Mouse (Mus musculus) cerebellum, postnatal 14 days (tissue): ENCODE results near the gene Ren1.
"Not testable (repeated sequence)": the region's sequence is repeated elsewhere in the genome, so short reads cannot be mapped to it uniquely, and the experiment has no call there.

ENCODE experiments used
- DNase-seq, 2 experiments: peaks; one replicate each; pipeline ENCODE4 v3.0.0; 2021; ENCODE audit warnings: mixed read lengths in 2 of 2

Gene Ren1

DNA sequence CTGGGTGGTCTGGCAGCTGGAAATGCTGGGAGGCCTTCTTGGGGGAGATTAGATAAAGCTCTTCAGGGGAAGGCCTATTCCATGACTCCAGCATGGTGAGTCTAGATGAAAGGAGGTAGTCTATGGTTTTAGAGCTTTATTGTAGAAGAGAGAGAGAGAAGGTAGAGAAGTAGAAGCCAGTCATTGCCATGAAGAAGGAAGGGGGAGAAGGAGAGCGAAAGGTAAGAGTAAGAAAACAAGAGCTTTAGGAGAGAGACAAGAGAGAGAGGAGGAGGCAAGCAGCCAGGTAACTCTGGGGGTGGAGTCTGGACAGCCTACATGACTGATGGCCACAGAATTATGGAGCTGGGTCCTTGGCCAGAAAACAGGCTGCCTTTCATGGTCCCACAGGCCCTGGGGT is at the start of gene Ren1:
TSS of gene Ren1 (plus strand) at position 301 of the 400 bp plus-strand sequence.
- DNase-seq: no peak

DNA sequence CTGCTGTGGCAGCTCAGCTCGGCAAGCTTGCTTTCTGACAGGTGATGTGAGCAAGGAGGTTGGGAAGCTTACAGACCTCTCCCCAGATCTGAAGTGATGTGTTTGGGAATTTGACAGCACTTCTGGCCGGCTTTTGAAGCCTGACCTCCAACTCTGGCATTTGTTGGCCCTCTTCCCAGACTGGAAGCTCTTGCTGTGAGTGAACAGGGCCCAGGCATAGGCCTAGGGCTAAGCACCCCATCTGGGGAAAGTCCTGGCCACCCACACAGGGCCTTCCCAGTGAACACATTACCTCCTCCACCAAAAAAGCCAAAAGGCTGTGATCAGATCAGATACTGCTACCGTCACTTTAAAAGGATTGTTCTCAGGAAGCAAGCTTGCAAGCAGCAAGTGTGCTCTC is 47.8 kb upstream of the Ren1 start:
- DNase-seq: peak; percentile 40 to 48

DNA sequence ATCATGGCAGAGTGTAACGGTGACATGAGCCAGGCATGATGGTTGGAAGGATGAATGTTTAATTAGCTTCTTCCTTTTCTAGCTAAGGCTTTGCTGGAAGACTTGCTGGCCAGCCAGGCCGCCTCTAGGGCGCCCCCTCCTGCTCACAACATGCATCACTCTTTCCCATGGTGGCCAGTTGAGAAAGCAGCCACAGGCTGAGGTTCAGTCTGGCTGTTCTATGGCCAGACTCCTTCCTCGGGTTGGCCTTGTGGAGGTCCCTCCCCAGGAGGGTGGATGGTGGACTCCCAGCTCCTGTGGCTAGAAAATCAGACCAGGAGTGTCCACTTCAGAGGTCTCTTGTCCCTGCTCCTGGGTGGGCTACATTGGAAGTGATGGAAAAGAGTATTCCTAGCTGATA is 43.5 kb upstream of the Ren1 start:
- peak; percentile 91 for DNase-seq

DNA sequence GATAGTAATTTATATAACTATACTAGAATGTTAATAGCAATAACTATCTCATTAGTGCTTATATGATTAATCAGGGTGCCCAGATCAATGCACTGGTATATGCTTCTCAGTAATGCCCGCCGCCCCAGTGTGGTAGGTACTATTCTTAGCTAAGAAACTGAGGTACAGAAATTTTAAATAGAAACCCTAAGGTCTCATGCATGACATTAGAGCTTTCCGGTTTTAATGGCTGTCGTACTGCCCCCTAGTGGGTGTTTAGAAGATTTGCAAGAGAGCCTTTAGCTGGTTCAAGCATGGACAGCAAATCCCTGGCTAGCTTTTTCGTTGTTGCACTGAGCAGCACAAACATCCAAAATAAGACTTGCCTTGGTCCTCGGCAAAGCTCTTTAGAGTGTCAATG is 43.0 kb upstream of the Ren1 start:
- DNase-seq: peak; percentile 65 to 80

DNA sequence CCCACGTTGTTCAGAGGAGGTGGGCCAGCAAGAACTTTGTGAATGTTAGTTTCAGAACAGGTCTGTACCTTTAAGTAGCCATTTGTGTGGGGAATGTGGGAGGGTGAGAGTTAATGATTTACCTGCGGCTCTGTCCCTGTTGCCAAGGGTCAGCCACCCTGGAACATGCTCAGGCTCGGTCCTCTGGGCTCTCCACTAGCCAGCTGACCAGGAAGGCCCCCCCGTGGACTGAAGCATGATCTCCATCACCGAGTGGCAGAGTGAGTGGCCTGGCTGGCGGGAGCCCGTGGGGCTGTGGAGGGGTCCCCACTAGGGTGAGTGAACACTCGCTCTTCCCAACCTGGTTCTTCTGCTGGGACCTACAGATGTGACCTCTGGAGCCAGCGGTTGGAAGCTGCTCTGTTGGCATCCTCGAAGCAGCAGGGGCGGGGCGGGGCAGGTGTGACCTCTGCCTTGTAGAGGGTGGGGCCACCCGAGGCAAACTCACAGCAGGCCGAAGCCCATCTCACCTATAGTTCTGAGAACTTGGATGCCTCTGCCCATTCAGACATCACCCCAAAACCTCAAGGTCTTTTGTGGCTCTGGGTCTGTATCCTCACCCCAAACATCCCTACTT is 40.5 kb upstream of the Ren1 start, which contains the start of gene Golt1a:
TSS of gene Golt1a (plus strand) at position 149 of the 616 bp plus-strand sequence.
- no peak for DNase-seq

DNA sequence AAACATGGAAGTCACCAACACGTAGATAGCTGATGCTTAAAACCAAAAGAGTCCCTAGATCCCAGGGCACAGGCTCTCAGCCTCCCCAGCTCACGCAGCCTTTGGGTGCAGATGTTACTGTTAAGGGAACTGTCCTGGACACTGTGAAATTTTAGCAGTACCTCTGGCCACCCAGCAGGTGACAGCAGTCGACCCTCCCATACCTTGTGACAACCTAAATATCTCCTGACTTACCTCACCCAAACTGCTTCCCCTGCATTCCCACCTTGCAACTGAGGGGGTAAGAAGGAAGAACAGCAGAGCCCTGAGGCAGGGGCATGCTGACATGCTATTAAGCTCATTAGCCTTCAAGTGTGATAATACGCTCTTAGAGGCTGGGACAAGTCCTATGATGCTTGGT is 39.1 kb upstream of the Ren1 start:
- DNase-seq: no peak

DNA sequence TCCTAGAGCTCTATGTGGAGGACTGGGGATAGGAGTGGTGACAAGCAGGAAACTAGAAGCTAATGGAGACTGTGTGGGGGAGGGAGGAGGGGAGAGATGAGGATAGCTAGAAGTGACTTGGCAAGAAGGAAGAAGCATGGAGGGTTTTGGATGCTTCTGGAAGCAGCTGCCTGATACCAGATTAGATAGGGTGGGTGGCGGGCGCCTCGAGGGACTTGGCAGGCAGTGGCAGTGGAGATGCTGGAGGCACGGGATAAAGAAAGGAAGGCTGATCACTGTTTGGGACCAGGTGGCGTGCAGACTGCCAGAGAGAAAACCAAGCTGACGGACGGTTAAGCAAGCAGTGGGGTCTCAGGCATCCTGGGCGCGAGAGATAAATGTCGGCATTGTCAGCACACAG is 38.4 kb upstream of the Ren1 start:
- DNase-seq: peak; percentile 51 to 67

DNA sequence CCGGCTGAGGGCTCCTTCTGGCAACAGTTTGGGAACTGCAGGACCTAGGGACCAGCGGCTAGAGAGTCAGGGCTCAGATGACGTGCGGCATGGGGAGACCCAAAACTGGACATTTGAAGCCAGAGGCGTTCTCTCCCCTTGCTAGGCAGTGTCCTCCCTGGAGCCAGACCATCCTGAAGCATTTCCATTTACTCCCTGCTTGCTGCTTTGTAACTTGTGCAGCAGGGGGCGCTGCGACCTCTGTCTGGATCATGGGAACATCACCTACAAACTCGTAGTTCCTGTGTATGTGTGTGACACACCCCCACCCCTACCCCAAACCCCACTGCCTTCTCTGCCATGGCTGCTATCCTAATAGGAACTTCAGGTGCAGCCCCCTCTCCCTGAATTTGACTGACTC is 35.9 kb upstream of the Ren1 start:
- peak; percentile 63 to 82 for DNase-seq

DNA sequence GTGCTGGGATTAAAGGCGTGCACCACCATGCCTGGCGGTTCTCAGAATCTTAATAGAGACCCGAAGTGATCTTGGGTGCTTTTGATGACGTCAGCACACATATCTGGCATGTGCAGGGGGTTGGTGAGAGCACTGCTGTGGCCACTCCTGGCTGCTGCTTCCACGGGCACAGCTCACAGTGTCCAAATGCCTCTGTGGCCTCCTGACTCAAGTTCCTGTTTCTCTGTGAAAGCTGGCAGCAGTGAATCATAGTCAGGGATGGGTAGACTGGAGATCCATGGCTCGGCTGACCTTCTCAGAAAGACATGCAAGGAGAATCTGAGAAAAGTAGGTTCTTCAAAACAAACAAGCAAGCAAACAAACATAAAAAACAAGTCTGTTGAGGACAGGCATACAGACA is 34.5 kb upstream of the Ren1 start:
- DNase-seq: no peak

DNA sequence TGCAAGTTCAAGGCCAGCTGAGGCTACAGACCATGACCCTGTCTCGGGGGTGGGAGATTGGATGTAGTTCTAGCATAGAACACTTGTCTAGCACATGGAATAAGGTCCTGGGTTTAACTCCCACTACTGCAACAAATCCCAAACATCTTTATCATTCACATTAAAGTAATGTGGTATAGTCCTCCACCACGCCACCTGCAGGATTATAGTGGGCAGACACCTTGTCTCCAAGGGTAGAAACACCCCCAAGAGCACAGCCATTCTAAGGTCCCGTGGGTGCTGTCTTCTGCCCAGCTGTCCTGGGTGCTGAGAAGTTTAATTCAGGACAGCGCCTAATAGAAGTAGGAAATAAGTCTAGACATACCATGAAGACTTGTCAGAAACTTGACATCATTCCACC is 33.7 kb upstream of the Ren1 start:
- no peak for DNase-seq

DNA sequence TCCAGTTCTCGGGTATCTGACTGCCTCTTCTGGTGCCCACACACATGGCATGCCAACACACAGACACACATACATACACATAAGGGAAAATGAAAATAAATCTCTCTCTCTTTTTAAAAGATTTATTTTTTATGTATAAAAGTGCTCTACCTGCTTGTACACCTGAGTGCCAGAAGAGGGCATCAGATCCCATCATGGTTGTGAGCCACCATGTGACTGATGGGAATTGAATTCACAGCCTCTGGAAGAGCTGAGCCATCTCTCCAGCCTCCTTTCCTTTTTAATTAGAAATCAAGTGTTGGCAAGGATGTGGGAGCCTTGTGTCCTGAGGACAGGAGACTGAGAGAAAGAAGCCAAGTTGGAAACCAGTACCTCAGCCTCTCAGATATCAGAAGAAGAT is 33.2 kb upstream of the Ren1 start:
- no peak for DNase-seq

DNA sequence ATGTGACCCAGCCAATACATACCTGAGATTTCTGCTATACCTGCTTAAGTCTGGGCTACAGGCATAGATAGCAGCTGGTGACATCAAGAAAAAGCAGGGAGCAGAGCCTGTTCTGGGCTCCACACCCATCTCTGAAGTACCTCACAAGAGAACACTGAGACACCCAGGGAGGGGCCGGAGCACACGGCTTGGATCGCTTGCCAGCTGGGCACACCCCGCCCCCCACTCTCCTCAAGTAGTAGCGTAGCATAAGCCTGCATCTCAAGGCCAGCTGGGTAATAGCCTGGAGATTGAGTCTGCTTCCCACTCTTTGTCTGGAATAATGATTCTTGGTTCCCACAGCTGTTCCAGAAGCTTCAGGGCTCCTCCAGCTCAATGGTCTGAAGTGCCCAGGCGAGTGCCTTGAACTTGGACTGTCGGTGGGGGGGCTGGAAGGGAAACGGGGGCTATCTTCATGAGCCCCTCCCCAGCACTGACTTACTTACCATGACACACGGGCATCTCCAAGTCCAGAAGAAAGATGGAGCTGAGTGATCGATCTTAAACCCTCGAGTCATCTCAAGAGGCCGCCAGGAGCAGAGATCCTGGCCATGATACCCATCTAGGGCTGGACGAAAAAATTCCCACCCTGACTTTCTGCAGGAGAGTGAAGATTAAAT is 28.9 kb upstream of the Ren1 start, which contains the start of gene Kiss1:
TSS of gene Kiss1 (plus strand) at position 609 of the 659 bp plus-strand sequence.
- no peak for DNase-seq

DNA sequence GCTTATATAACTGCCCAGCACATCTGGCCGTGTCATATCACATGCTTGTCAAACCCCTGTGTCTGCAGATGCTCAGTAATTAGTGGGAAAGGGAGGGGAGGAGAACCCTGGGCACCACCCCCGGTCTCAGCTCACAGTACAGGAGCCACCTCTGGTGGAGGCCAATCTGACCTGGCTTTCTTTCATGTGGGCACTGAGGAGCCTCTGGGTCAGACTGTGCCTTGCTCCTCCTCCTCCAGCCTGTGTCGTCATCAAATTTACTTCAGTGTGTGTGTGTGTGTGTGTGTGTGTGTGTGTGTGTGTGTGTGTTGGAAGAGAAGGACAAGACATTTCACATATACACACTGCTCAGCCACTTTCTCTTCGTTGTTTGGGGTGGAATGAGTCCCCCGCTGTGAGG is 27.0 kb upstream of the Ren1 start:
- DNase-seq: no peak

DNA sequence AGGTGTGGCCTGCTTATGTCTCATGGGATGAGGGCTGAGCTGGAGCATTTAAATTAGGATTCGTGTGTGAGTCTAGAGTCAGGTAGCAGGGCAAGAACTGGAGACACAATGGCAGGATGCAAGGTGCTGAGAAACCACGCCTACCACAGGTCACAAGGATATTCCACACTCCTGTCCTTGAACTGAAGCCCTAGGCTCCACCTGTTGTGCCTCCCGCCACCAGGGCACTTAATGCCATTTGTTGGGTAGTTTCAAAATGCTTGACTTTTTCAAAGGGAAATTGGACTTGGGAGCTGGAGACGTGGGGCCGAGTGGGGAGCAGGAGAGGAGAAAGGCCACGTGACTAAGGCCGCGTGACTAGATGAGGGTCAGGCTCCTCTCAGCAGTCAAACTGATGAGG is 24.4 kb upstream of the Ren1 start:
- DNase-seq: no peak

DNA sequence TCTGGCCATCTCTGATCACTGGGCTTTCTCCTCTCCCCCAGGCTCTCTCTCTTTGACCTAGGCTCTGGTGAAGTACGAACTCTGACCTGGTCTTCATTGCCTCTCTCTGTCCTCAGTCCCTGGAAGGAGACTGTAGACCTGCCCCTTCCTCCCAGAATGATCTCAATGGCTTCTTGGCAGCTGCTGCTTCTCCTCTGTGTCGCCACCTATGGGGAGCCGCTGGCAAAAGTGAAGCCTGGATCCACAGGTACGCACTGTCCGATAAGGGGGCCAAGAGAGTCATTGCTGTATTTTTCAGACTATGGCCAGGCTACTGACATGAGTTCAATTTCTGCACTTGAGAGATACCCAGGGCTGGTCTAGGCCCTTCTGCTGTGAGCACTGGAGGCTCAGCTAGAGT is 23.2 kb upstream of the Ren1 start:
- no peak for DNase-seq

DNA sequence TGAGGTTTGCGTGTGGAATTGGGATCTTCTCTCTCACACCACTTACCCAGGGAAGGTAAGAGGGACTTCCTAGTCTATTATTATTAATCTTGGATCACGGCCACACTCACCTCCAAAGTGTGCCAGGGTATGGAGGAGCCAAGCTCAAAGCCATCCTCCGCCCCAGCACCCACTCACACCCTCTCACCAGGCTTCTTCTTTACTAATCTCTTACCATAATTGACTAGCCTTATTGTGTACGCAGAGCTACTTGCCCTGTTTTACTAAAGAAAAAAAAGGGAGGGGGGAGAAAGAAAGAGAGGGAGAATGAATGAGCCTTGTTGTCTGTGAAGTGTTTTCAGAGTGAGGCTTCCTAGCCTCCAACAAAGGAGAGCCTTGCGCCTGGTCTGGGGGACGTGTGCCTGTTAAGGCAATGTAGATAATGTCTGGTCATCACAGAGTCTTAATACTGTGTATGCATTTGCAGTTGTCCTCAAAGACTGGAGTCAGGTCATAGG is 22.0 kb upstream of the Ren1 start:
- DNase-seq: no peak

DNA sequence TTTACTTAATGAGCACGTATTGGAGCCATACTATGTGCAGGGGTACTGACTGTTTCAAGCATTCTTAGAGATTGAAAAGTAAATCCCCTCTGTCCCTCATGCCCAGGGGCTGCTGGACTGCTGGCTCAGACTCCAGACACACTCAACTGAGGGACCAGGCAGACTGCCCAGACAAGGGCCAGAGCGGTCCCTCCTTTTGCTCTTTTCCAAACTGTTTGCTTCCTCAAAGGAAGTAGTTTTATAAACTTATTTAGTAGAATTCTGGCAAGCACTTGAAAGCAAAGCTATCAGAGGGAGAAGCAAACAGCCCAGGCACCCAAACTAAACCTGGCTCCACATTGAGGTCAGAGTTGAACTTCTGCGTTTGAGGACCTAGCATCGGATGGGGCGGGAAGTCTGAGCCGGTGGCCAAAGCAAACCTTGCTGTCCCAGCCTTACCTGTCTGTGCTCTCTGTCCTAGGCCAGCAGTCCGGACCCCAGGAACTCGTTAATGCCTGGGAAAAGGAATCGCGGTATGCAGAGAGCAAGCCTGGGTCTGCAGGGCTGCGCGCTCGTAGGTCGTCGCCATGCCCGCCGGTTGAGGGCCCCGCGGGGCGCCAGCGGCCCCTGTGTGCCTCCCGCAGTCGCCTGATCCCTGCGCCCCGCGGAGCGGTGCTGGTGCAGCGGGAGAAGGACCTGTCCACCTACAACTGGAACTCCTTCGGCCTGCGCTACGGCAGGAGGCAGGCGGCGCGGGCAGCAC is 21.2 kb upstream of the Ren1 start:
- no peak for DNase-seq

DNA sequence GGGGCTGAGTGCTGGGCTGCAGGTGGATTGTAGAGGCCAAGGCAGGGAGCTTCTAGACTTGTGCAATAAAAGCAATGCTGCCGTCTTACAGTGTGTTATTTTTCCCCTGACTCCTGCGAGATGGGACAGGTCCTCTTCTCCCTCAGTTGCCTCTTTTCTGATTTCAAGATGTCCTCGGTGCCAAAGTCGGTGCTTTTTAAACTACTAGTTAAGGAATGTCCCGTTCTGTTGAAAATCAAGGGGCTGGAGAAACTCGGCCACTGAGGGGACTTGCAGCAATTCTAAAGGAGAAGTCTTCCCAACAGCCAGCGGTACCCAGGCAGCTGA is 20.7 kb upstream of the Ren1 start:
- no peak for DNase-seq

DNA sequence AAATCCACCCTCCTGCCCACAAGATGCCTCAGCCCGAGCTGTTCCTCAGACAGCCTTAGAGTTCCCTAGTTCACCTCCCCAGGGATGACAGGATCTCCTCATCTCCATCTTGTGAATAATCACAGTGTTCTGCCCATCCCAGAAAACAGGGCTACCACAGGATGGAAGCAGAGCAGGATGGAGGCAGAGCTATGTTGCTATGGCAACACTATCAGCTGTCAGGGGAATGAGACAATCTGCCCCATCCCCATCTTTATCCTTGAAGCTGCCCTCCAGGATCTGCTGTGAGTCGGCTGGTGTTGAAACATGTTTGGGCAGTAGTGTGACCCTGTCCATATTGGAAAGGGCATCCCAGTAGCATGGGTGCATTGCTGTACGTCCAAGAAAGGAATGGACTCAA is 19.2 kb upstream of the Ren1 start:
- no peak for DNase-seq

DNA sequence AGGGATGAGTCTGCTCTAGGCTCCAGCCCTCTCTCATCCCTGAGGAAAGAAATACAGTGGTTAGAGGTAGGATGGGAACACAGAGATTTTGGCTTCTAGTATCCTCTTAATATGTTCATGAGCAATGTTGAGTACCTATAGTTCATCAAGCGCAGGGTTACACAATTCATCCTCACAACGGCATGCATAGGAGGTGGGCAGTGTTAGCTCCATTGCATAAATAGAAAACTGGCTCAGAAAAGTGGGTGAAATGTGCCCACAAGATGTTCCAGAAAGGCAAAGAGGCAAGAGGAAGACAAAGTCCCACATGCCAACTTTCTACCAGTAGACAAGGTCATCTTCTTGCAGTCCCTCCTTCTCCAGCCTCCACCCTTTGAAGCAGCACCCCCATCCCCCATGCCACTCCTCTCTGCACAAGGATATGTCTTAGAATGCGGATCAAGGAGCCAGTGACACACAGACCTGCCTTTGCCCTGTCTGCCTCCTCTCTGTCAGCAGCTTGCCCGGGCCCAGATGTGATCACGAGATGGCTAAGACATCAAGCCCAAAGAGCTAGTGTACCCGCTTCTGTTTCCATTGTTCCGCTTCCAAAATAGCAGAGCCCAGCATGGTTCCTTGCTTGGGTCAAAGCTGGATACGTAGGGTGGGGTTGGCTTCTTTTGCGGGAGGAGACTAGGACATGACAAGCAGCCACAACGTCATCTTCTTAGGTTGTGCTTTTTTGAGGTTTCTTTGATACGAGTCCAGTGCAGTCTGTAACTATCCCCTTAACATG is 17.5 kb upstream of the Ren1 start:
- DNase-seq: no peak

DNA sequence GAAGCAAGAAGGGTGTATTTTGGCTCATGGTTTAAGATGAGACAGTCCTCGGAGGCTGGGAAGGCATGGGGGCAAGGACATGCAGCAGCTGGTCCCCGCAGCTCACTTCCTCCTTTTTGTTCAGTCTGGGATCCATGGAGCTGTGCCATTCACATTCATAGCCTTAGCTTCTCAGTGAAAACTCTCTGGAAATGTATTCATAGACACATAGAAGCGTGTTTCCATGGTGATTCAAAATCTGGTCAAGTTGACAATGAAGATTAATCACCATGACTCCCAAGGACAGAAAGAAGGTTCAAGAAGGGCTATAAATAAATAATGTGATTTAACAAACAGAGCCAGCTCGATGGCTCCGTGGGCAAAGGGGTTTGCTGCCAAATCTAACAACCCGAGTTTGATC is 16.4 kb upstream of the Ren1 start:
- no peak for DNase-seq

DNA sequence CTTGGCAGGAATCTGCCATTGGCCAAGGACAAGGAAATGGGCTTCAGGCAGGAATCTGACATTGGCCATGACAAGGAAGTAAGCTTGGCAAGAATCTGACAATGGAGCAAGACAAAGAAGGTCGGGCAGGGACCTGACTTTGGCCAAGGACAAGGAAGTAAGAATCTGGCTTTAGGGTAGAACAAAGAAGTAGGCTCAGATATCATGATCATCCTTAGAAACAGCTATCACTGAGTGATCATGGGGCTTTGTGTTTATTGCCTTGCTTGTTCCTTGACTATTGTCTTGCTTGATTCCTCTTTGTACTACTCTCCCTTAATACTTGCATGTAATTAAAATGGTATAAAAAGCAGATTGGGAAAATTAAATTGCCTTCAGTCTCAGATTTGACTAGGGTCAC is 9.9 kb upstream of the Ren1 start:
- DNase-seq: not testable (repeated sequence)

DNA sequence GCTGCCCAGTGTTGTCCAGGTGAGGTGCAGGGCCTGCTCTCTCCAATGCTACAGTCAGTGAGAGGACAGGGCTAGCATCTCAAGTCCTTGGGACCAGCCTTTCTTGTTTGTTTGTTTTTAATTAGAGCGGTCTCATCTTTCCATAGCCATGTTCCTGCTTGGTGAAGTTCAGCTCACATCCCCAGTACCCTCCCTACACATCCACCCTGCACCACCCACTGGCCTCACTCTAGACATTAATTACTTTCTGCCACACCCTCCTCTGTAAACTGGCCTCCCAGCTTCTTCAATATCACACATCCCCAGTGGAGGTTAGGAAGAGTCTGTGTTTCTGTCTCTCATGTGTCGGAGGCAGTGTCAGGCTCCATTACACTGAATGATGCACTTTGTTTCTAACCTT is 6.0 kb upstream of the Ren1 start:
- DNase-seq: no peak
